8 mouse cellular contexts compared by ENCODE assay signal in the genomic region with DNA sequence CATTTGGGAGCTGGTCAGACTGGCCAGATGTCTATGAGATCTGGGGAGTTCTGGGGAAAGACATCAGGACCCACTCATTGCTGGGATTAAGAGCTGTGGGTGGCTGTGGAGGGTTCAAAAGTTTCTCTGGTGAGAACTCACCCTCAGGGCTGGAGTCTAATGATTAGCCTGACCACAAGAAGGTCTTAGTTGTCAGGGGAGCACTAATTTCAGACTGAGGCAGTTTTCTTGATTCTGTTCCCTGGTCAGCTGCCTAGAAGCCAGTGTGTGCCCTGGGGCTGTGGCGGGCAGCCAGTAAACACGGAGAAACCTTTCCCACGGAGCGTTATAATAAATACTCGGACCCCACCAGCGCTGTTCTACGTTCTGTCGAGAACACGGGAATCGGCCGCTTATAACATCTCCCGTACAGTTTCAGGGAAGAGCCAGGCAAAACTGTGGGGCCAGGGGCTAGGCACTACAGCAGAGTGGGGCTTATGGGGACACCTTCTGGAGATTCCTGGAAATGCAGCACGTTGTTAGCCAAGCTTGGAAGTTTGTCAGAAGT. TPM values are rescaled to one million over a fixed set of nuclear protein-coding genes. Genes with fewer than 3 reads are reported as not detected.
DNase-seq lines count a peak whose midpoint lies in the region; ATAC-seq and TF ChIP-seq lines count a peak whose summit lies in the region.

No protein-coding gene starts in this region.

- TF ChIP-seq CTCF in kidney, adult 2 months (conservative IDR thresholded peaks at IDR 0.05; ENCODE audit: insufficient read depth, insufficient read length, low read depth, low read length), result peak; percentile 82

- peak overlapping the region; percentile 69 for H3K4me2 ChIP-seq in liver, embryonic 15.5 days
- peak overlapping the region; percentile 57 for H3K4me2 ChIP-seq in neural tube, embryonic 11.5 days (ENCODE audit: low read depth)

- no peak for TF ChIP-seq POLR2A in kidney, adult 2 months (IDR thresholded peaks at IDR 0.05; ENCODE audit: low read depth, low read length)

- peak overlapping the region; percentile 26; the same call in 1 of the 2 replicates for H3K9ac ChIP-seq in liver, embryonic 15.5 days
- peak overlapping the region; percentile 57 for H3K9ac ChIP-seq in neural tube, embryonic 11.5 days (ENCODE audit: low read length)

- peak; percentile 21; the same call in 1 of the 2 replicates for ATAC-seq in liver, embryonic 15.5 days (ENCODE audit: insufficient read depth)
- ATAC-seq in neural tube, embryonic 11.5 days (ENCODE audit: insufficient read depth, low FRiP score, low TSS enrichment), result peak; percentile 77

- no peaks in the 10 kb centered on the region for H3K36me3 ChIP-seq in kidney, adult 2 months (ENCODE audit: control insufficient read depth, insufficient read depth, low read length)
- no peaks in the 10 kb centered on the region for H3K36me3 ChIP-seq in liver, embryonic 15.5 days (replicated peaks)
- H3K36me3 ChIP-seq in neural tube, embryonic 11.5 days (ENCODE audit: control insufficient read depth, insufficient read depth, low read length), result no peaks in the 10 kb centered on the region

- no peaks in the 10 kb centered on the region for H3K4me1 ChIP-seq in kidney, adult 2 months (ENCODE audit: control insufficient read depth, insufficient read depth, low read length)
- H3K4me1 ChIP-seq in liver, embryonic 15.5 days (replicated peaks), result peaks cover 47% of the 10 kb centered on the region
- H3K4me1 ChIP-seq in neural tube, embryonic 11.5 days (ENCODE audit: control insufficient read depth, insufficient read depth, low read length), result 0 out of 2 replicates have a peak, but pooled peaks cover 4% of the 10 kb centered on the region

- WGBS in kidney, adult 2 months, result 2% methylated on average over 13 of the region's 13 CpGs
- 10% methylated on average over 13 of the region's 13 CpGs for WGBS in liver, embryonic 15.5 days (ENCODE audit: insufficient replicate concordance)
- 11% methylated on average over 13 of the region's 13 CpGs for WGBS in neural tube, embryonic 11.5 days

- H3K4me3 ChIP-seq in kidney, adult 2 months (ENCODE audit: insufficient read depth, low read depth, low read length), result peak overlapping the region; percentile 43
- H3K4me3 ChIP-seq in liver, embryonic 15.5 days (replicated peaks), result peak overlapping the region; percentile 45
- peak overlapping the region; percentile 20; the same call in 1 of the 2 replicates for H3K4me3 ChIP-seq in neural tube, embryonic 11.5 days (ENCODE audit: low read depth, low read length)

- peak; percentile 21 for DNase-seq in CD4-positive helper T cell, adult 2 months (ENCODE audit: low read depth, low spot score)
- peak; percentile 17 for DNase-seq in adrenal gland, adult 8-10 months
- peak; percentile 69 for DNase-seq in embryo, embryonic 11.5 days (ENCODE audit: low read depth, low spot score)
- peak; percentile 62 to 85 for DNase-seq in heart, adult 18-20 months
- DNase-seq in kidney, adult 2 months, result peak; percentile 66
- DNase-seq in neural tube, embryonic 11.5 days (ENCODE audit: low spot score), result peak; percentile 83
- peak; percentile 27 for DNase-seq in urinary bladder, adult 2 months (ENCODE audit: low spot score)

- no peak overlapping the region for H3K27ac ChIP-seq in kidney, adult 2 months (ENCODE audit: insufficient read depth, low read depth, low read length)
- no peak overlapping the region; the same call in 1 of the 2 replicates for H3K27ac ChIP-seq in liver, embryonic 15.5 days (replicated peaks)
- 0 out of 2 replicates have a peak overlapping the region, but pooled peaks have one; percentile 20 for H3K27ac ChIP-seq in neural tube, embryonic 11.5 days (ENCODE audit: low read depth, low read length)

- no peaks in the 10 kb centered on the region for H3K9me3 ChIP-seq in liver, embryonic 15.5 days (replicated peaks)
- no peaks in the 10 kb centered on the region for H3K9me3 ChIP-seq in neural tube, embryonic 11.5 days (ENCODE audit: control insufficient read depth, low read length)

- no peaks in the 10 kb centered on the region for H3K27me3 ChIP-seq in kidney, adult 2 months (replicated peaks; ENCODE audit: control insufficient read depth, insufficient read depth, low read length)
- H3K27me3 ChIP-seq in liver, embryonic 15.5 days, result no peaks in the 10 kb centered on the region
- no peaks in the 10 kb centered on the region for H3K27me3 ChIP-seq in neural tube, embryonic 11.5 days (ENCODE audit: control insufficient read depth, insufficient read depth, low read length)

RNA-seq across cellular contexts. Expression of gene Pygl, which starts 3.7 kb away (rescaled TPM):
- 10 to 100 TPM in 3 of 4 experiments, 1 to 10 TPM in 1; 9.5 to 74.3 (median 43.1) TPM for total RNA-seq in adrenal gland, adult 8-10 months (2022)
- 10 to 100 TPM in 1 of 2 experiments, 1 to 10 TPM in 1; 3.6 to 22.4 TPM for total RNA-seq in heart, adult 18-20 months (2021)
- 37.4 and 38.5 TPM in 2 replicates for polyA plus RNA-seq in kidney, adult 2 months (2012; rRNA removed)
- 85.0 and 106 TPM in 2 replicates for polyA plus RNA-seq in liver, embryonic 15.5 days (2015; fragmentation: Nextera tagmentation; extraction: Ambion mirVana)
- 6.0 and 7.4 TPM in 2 replicates for polyA plus RNA-seq in neural tube, embryonic 11.5 days (2014; fragmentation: Nextera tagmentation; extraction: Ambion mirVana)
- 26.2 and 27.3 TPM in 2 replicates for polyA plus RNA-seq in urinary bladder, adult 2 months (2012; rRNA removed)

Comparison
In these comparisons a context has a peak if more than half of its experiments do, and no peak if none do; other contexts are left out.
1. DNase-seq: peak in every context shown above with its lines; median percentile 83 in neural tube, embryonic 11.5 days; 74 in heart, adult 18-20 months; 69 in embryo, embryonic 11.5 days; 66 in kidney, adult 2 months; 27 in urinary bladder, adult 2 months; 21 in CD4-positive helper T cell, adult 2 months; 17 in adrenal gland, adult 8-10 months.